Mouse (Mus musculus): ENCODE measurements at regions not wholly inside any gene's neighbourhood (a gene's known extent, or its start where the extent isn't known, plus 50 kb on each side); places are given as distances from the start of the nearest gene placed in this dataset.

- H3K4me1 ChIP-seq (replicated peaks; ENCODE audit: control insufficient read depth in 2 of 2, insufficient read depth in 2 of 2, low read length in 1 of 2): no peaks in the 10 kb centered on the region
- no peak overlapping the region for H3K27ac ChIP-seq
- H3K36me3 ChIP-seq (replicated peaks; ENCODE audit: control insufficient read depth, insufficient read depth, low read depth): no peaks in the 10 kb centered on the region
- H3K9me3 ChIP-seq (ENCODE audit: control insufficient read depth, low read length): no peaks in the 10 kb centered on the region
- H3K27me3 ChIP-seq (ENCODE audit: control insufficient read depth, insufficient read depth, low read length): no peaks in the 10 kb centered on the region
- WGBS (ENCODE audit: insufficient replicate concordance): 40% methylated on average over 2 of the region's 2 CpGs
- DNase-seq (ENCODE audit: low read depth in 3 of 3, low spot score in 3 of 3) (no peak), ATAC-seq (ENCODE audit: insufficient read depth) (no peak)
- H3K4me2 ChIP-seq (ENCODE audit: low read depth): no peak overlapping the region
- TF ChIP-seq CTCF (IDR thresholded peaks at IDR 0.05; ENCODE audit: low read depth) (no peak), EP300 (IDR thresholded peaks at IDR 0.05; ENCODE audit: low read depth) (no peak)
- H3K4me3 ChIP-seq (ENCODE audit: insufficient read depth in 1 of 2, low read depth in 2 of 2, low read length in 2 of 2): no peak overlapping the region
- no peak overlapping the region for H3K9ac ChIP-seq (replicated peaks)
Measured at GRCm38 (mm10) chr5:47322511-47323167, 660.3 kb upstream of the Slit2 start.

- no peaks in the 10 kb centered on the region for H3K27me3 ChIP-seq (ENCODE audit: control insufficient read depth, insufficient read depth, low read length)
- H3K4me3 ChIP-seq (ENCODE audit: insufficient read depth in 1 of 2, low read depth in 2 of 2, low read length in 2 of 2): no peak overlapping the region
- TF ChIP-seq CTCF (IDR thresholded peaks at IDR 0.05; ENCODE audit: low read depth) (no peak), EP300 (IDR thresholded peaks at IDR 0.05; ENCODE audit: low read depth) (no peak)
- no peak overlapping the region for H3K27ac ChIP-seq
- 62% methylated on average over 3 of the region's 3 CpGs for WGBS (ENCODE audit: insufficient replicate concordance)
- DNase-seq (ENCODE audit: low read depth in 3 of 3, low spot score in 3 of 3): no peak
- H3K36me3 ChIP-seq (replicated peaks; ENCODE audit: control insufficient read depth, insufficient read depth, low read depth): no peaks in the 10 kb centered on the region
- no peaks in the 10 kb centered on the region for H3K4me1 ChIP-seq (replicated peaks; ENCODE audit: control insufficient read depth in 2 of 2, insufficient read depth in 2 of 2, low read length in 1 of 2)
- no peak overlapping the region for H3K4me2 ChIP-seq (ENCODE audit: low read depth)
- no peak overlapping the region for H3K9ac ChIP-seq (replicated peaks)
- no peaks in the 10 kb centered on the region for H3K9me3 ChIP-seq (ENCODE audit: control insufficient read depth, low read length)
- no peak for ATAC-seq (ENCODE audit: insufficient read depth)
Measured at GRCm38 (mm10) chr5:47334299-47334698, 648.6 kb upstream of the Slit2 start.

GRCm38 (mm10) chr5:47336511-47336910 is 646.4 kb upstream of the Slit2 start:
- Histone ChIP-seq H3K9me3 (ENCODE audit: control insufficient read depth, low read length) (no peaks in the 10 kb centered on the region), H3K4me2 (ENCODE audit: low read depth) (no peak overlapping the region), H3K36me3 (replicated peaks; ENCODE audit: control insufficient read depth, insufficient read depth, low read depth) (no peaks in the 10 kb centered on the region), H3K4me1 (replicated peaks; ENCODE audit: control insufficient read depth in 2 of 2, insufficient read depth in 2 of 2, low read length in 1 of 2) (no peaks in the 10 kb centered on the region), H3K27me3 (ENCODE audit: control insufficient read depth, insufficient read depth, low read length) (no peaks in the 10 kb centered on the region), H3K4me3 (ENCODE audit: insufficient read depth in 1 of 2, low read depth in 2 of 2, low read length in 2 of 2) (no peak overlapping the region), H3K9ac (replicated peaks) (no peak overlapping the region), H3K27ac (no peak overlapping the region)
- DNase-seq (ENCODE audit: low read depth in 3 of 3, low spot score in 3 of 3) (no peak), ATAC-seq (ENCODE audit: insufficient read depth) (no peak)
- 54% methylated on average over 1 of the region's 1 CpGs for whole genome bisulfite sequencing (ENCODE audit: insufficient replicate concordance)
- TF ChIP-seq EP300 (IDR thresholded peaks at IDR 0.05; ENCODE audit: low read depth): no peak
- no peak for TF ChIP-seq CTCF (IDR thresholded peaks at IDR 0.05; ENCODE audit: low read depth)

DNA sequence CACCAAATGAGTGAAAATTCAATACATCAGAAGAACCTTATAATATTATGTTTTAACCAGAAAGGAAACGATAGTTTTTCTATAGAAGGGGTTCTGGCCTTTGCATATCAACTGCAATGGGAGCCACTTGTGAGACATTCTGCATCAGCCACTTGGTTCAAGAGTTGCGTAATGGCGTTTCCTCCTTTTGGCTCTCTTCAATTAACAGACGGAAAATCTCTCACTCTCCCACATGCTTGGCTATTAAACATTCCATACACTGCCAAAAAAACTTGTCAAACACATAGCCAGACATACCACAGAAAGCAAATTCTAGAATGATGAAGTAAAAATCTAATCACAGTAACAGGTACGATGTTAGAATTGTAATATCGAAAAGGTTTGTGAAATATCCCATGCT is 643.1 kb upstream of the Slit2 start:
- DNase-seq (ENCODE audit: low read depth in 3 of 3, low spot score in 3 of 3) (no peak), ATAC-seq (ENCODE audit: insufficient read depth) (no peak)
- no peak overlapping the region for H3K4me2 ChIP-seq (ENCODE audit: low read depth)

DNA sequence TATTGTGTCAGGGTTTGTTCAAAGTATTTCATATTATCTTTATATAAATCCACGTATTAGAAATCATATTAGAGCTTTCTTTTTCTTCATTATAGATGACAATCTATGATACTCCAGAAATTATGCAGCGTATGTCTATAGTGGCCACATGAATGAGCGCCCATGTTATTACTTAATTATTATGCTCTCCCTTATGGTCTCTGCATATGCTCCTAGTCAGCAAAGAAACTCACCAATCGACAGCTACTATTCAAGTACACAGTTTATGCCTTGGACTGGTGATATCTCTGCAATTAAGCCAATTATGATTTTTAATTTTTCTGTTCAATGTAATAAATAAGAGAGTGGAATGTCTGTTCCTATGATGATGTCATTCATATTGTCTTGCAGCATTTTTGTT is 612.8 kb upstream of the Slit2 start:
- Histone ChIP-seq H3K4me2 (ENCODE audit: low read depth) (no peak overlapping the region), H3K4me3 (ENCODE audit: insufficient read depth in 1 of 2, low read depth in 2 of 2, low read length in 2 of 2) (no peak overlapping the region), H3K27ac (no peak overlapping the region), H3K9me3 (ENCODE audit: control insufficient read depth, low read length) (no peaks in the 10 kb centered on the region), H3K9ac (replicated peaks) (no peak overlapping the region), H3K36me3 (replicated peaks; ENCODE audit: control insufficient read depth, insufficient read depth, low read depth) (no peaks in the 10 kb centered on the region), H3K4me1 (replicated peaks; ENCODE audit: control insufficient read depth in 2 of 2, insufficient read depth in 2 of 2, low read length in 1 of 2) (no peaks in the 10 kb centered on the region), H3K27me3 (ENCODE audit: control insufficient read depth, insufficient read depth, low read length) (no peaks in the 10 kb centered on the region)
- ATAC-seq (ENCODE audit: insufficient read depth) (no peak), DNase-seq (ENCODE audit: low read depth in 3 of 3, low spot score in 3 of 3) (no peak)
- TF ChIP-seq CTCF (IDR thresholded peaks at IDR 0.05; ENCODE audit: low read depth): no peak
- no peak for TF ChIP-seq EP300 (IDR thresholded peaks at IDR 0.05; ENCODE audit: low read depth)
- 66% methylated on average over 4 of the region's 4 CpGs for WGBS (ENCODE audit: insufficient replicate concordance)

More for the DNA sequence above, 643.1 kb upstream of the Slit2 start:
- no peak overlapping the region for H3K4me3 ChIP-seq (ENCODE audit: insufficient read depth in 1 of 2, low read depth in 2 of 2, low read length in 2 of 2)
- no peaks in the 10 kb centered on the region for H3K36me3 ChIP-seq (replicated peaks; ENCODE audit: control insufficient read depth, insufficient read depth, low read depth)
- 70% methylated on average over 6 of the region's 6 CpGs for WGBS (ENCODE audit: insufficient replicate concordance)
- no peak overlapping the region for H3K27ac ChIP-seq
- no peaks in the 10 kb centered on the region for H3K4me1 ChIP-seq (replicated peaks; ENCODE audit: control insufficient read depth in 2 of 2, insufficient read depth in 2 of 2, low read length in 1 of 2)
- H3K9me3 ChIP-seq (ENCODE audit: control insufficient read depth, low read length): no peaks in the 10 kb centered on the region
- no peaks in the 10 kb centered on the region for H3K27me3 ChIP-seq (ENCODE audit: control insufficient read depth, insufficient read depth, low read length)
- no peak overlapping the region for H3K9ac ChIP-seq (replicated peaks)
- no peak for TF ChIP-seq CTCF (IDR thresholded peaks at IDR 0.05; ENCODE audit: low read depth)
- no peak for TF ChIP-seq EP300 (IDR thresholded peaks at IDR 0.05; ENCODE audit: low read depth)
